Mouse (Mus musculus): ENCODE results near the gene Dus3l. TPM values are rescaled to one million over a fixed set of nuclear protein-coding genes. Genes with fewer than 3 reads are reported as not detected.

Dus3l gene
- polyA plus RNA-seq, 2 experiments: 43.6 to 107 TPM

GRCm38 (mm10) chr17:56793614-56794319 lies 29.2 kb downstream of the Dus3l start:
- H3K36me3 ChIP-seq (ENCODE audit: control insufficient read depth, insufficient read depth, low read length): no peaks in the 10 kb centered on the region
- DNase-seq (ENCODE audit: low spot score) (no peak), ATAC-seq (ENCODE audit: low FRiP score, low read depth) (no peak)
- whole genome bisulfite sequencing: 71% methylated on average over 6 of the region's 6 CpGs
- H3K4me3 ChIP-seq (replicated peaks; ENCODE audit: low read length): no peak overlapping the region
- no peak overlapping the region for H3K9ac ChIP-seq (ENCODE audit: low read depth, low read length, severe bottlenecking)
- no peak for TF ChIP-seq POLR2A (IDR thresholded peaks at IDR 0.05; ENCODE audit: borderline replicate concordance, extremely low read depth, insufficient read depth, insufficient read length)
- H3K27ac ChIP-seq (replicated peaks; ENCODE audit: low read depth, low read length): no peak overlapping the region
- H3K9me3 ChIP-seq (ENCODE audit: control insufficient read depth, low read length): no peaks in the 10 kb centered on the region
- no peaks in the 10 kb centered on the region for H3K27me3 ChIP-seq (ENCODE audit: control insufficient read depth, insufficient read depth, low read length)
- H3K4me2 ChIP-seq (replicated peaks; ENCODE audit: low read depth, low read length, severe bottlenecking): no peak overlapping the region
- no peaks in the 10 kb centered on the region for H3K4me1 ChIP-seq (ENCODE audit: control insufficient read depth, insufficient read depth, low read length)

GRCm38 (mm10) chr17:56799276-56799675 lies 34.7 kb downstream of the Dus3l start:
- H3K4me3 ChIP-seq (replicated peaks; ENCODE audit: low read length): no peak overlapping the region
- no peak for DNase-seq (ENCODE audit: low spot score)
- H3K27me3 ChIP-seq (ENCODE audit: control insufficient read depth, insufficient read depth, low read length): no peaks in the 10 kb centered on the region
- no peak for TF ChIP-seq POLR2A (IDR thresholded peaks at IDR 0.05; ENCODE audit: borderline replicate concordance, extremely low read depth, insufficient read depth, insufficient read length)
- H3K4me1 ChIP-seq (ENCODE audit: control insufficient read depth, insufficient read depth, low read length): no peaks in the 10 kb centered on the region
- no peak overlapping the region for H3K4me2 ChIP-seq (replicated peaks; ENCODE audit: low read depth, low read length, severe bottlenecking)
- H3K36me3 ChIP-seq (ENCODE audit: control insufficient read depth, insufficient read depth, low read length): no peaks in the 10 kb centered on the region
- WGBS: 86% methylated on average over 3 of the region's 3 CpGs
- H3K27ac ChIP-seq (replicated peaks; ENCODE audit: low read depth, low read length): no peak overlapping the region
- no peak for ATAC-seq (ENCODE audit: low FRiP score, low read depth)
- no peaks in the 10 kb centered on the region for H3K9me3 ChIP-seq (ENCODE audit: control insufficient read depth, low read length)
- H3K9ac ChIP-seq (ENCODE audit: low read depth, low read length, severe bottlenecking): no peak overlapping the region

GRCm38 (mm10) chr17:56802065-56802464 lies 37.5 kb downstream of the Dus3l start:
- Histone ChIP-seq H3K36me3 (ENCODE audit: control insufficient read depth, insufficient read depth, low read length) (no peaks in the 10 kb centered on the region), H3K9me3 (ENCODE audit: control insufficient read depth, low read length) (no peaks in the 10 kb centered on the region), H3K4me3 (replicated peaks; ENCODE audit: low read length) (no peak overlapping the region), H3K27ac (replicated peaks; ENCODE audit: low read depth, low read length) (no peak overlapping the region), H3K9ac (ENCODE audit: low read depth, low read length, severe bottlenecking) (no peak overlapping the region), H3K4me2 (replicated peaks; ENCODE audit: low read depth, low read length, severe bottlenecking) (no peak overlapping the region), H3K4me1 (ENCODE audit: control insufficient read depth, insufficient read depth, low read length) (no peaks in the 10 kb centered on the region), H3K27me3 (ENCODE audit: control insufficient read depth, insufficient read depth, low read length) (no peaks in the 10 kb centered on the region)
- no peak for TF ChIP-seq POLR2A (IDR thresholded peaks at IDR 0.05; ENCODE audit: borderline replicate concordance, extremely low read depth, insufficient read depth, insufficient read length)
- DNase-seq (ENCODE audit: low spot score) (no peak), ATAC-seq (ENCODE audit: low FRiP score, low read depth) (no peak)
- 71% methylated on average over 8 of the region's 8 CpGs for WGBS

- Histone ChIP-seq H3K4me3 (replicated peaks; ENCODE audit: low read length) (no peak overlapping the region), H3K4me2 (replicated peaks; ENCODE audit: low read depth, low read length, severe bottlenecking) (no peak overlapping the region), H3K4me1 (ENCODE audit: control insufficient read depth, insufficient read depth, low read length) (peaks cover under 1% of the 10 kb centered on the region), H3K27me3 (ENCODE audit: control insufficient read depth, insufficient read depth, low read length) (no peaks in the 10 kb centered on the region), H3K36me3 (ENCODE audit: control insufficient read depth, insufficient read depth, low read length) (no peaks in the 10 kb centered on the region), H3K9ac (ENCODE audit: low read depth, low read length, severe bottlenecking) (no peak overlapping the region), H3K27ac (replicated peaks; ENCODE audit: low read depth, low read length) (no peak overlapping the region), H3K9me3 (ENCODE audit: control insufficient read depth, low read length) (no peaks in the 10 kb centered on the region)
- TF ChIP-seq POLR2A (IDR thresholded peaks at IDR 0.05; ENCODE audit: borderline replicate concordance, extremely low read depth, insufficient read depth, insufficient read length): no peak
- DNase-seq (ENCODE audit: low spot score) (no peak), ATAC-seq (ENCODE audit: low FRiP score, low read depth) (no peak)
- WGBS: 83% methylated on average over 5 of the region's 5 CpGs
These were observed 40.4 kb downstream of the Dus3l start for GRCm38 (mm10) chr17:56804952-56805351.

- 86% methylated on average over 1 of the region's 1 CpGs for WGBS
- no peak for DNase-seq (ENCODE audit: low spot score)
These were observed 41.2 kb downstream of the Dus3l start for GRCm38 (mm10) chr17:56805784-56806183.

More at GRCm38 (mm10) chr17:56805784-56806183, 41.2 kb downstream of the Dus3l start:
- Histone ChIP-seq H3K4me3 (replicated peaks; ENCODE audit: low read length) (no peak overlapping the region), H3K4me1 (ENCODE audit: control insufficient read depth, insufficient read depth, low read length) (peaks cover 9% of the 10 kb centered on the region), H3K27me3 (ENCODE audit: control insufficient read depth, insufficient read depth, low read length) (no peaks in the 10 kb centered on the region), H3K27ac (replicated peaks; ENCODE audit: low read depth, low read length) (no peak overlapping the region), H3K36me3 (ENCODE audit: control insufficient read depth, insufficient read depth, low read length) (no peaks in the 10 kb centered on the region), H3K4me2 (replicated peaks; ENCODE audit: low read depth, low read length, severe bottlenecking) (no peak overlapping the region), H3K9me3 (ENCODE audit: control insufficient read depth, low read length) (no peaks in the 10 kb centered on the region), H3K9ac (ENCODE audit: low read depth, low read length, severe bottlenecking) (0 out of 2 replicates have a peak overlapping the region, but pooled peaks have one; percentile 21)
- no peak for TF ChIP-seq POLR2A (IDR thresholded peaks at IDR 0.05; ENCODE audit: borderline replicate concordance, extremely low read depth, insufficient read depth, insufficient read length)
- ATAC-seq (ENCODE audit: low FRiP score, low read depth): no peak

All from limb, embryonic 14.5 days (tissue).